Mouse (Mus musculus) ZHBTc4 (cell line): Measurements from ENCODE around the gene Gm45716.

ENCODE experiments used
- DNase-seq: peaks from one replicate; pipeline ENCODE4 v3.0.0-alpha.2; 2011; ENCODE audit warnings: low read depth, low spot score

Gene Gm45716

DNA sequence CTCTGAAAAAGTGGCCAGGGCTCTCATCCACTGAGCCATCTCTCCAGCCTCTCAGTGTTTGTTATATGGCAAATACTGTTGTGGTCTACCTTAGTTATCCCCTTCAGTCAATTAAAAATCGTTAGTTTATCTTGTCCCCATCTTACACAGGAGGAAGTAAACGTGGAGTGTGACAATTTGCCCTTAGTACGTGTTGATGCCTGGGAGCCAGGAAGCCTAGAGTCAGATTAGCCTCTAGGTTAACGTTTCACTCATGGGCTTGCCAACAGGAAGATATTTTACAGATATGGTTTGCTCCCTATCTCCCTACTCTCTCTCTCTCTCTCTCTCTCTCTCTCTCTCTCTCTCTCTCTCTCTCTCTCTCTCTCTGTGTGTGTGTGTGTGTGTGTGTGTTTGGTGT lies 95.7 kb downstream of the Gm45716 start:
- no peak for DNase-seq

DNA sequence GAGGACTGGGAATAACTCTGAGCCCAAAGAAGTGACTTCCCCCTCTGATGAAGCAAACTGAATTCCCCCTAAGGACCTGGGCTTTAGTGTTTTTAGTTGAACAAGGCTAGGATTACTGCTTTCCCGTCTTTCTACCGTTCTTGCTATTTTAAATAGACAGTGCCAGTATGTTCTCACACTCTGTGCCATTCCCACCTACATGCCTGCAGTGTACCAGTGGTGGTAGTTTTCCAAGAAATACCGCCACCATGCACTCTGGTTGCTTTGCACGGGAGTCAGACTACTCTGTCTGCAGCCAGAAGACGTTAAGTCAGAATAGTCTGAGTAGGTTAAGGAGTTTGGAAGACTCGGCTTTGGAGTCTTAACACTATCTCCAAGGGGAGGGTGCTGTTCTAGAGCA lies 96.1 kb downstream of the Gm45716 start:
- DNase-seq = no peak

DNA sequence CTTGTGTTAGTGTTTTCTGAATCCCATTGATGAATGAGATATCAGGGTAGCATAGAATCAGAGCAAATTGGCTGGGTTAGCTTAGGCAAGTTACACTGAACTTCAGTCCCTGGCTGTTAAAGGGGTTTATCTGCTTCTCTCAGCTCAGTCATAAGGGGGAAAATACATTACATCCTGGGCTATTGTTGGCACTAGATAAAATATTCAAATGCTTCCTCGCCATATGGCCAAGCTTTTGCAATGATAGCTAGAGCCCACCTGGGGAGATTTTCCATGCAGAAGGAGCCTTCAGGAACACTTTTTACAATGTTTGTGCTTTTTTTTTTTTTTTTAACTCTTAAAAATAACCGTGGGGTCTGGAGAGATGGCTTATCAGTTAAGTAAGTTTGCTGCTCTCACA lies 96.6 kb downstream of the Gm45716 start:
- no peak for DNase-seq

DNA sequence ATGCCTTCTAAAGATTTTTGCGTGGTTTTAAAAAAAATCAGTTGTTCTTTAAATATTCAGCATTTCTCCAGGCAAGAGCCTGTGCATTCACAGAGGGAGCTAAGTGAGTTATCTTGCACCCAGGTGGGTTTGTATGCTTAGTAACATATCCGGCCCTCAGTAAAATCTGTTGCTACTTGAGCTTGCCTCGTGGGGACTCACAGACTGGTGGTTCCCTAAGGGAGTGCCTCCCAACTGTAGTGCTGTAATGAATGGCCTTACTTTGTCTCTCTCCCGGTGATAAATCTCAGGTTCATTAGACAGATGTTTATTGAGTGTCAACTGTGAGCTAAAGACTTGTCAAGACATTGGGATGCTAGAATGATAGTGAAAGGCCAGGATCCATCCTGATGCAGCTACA lies 97.1 kb downstream of the Gm45716 start:
- no peak for DNase-seq

- DNase-seq = no peak
Observed at GRCm38 (mm10) chr11:90286550-90287154, 99.2 kb downstream of the Gm45716 start.

GRCm38 (mm10) chr11:90291156-90291555 lies 103.7 kb downstream of the Gm45716 start:
- DNase-seq = no peak

- DNase-seq = no peak
Observed at GRCm38 (mm10) chr11:90292766-90293165, 105.3 kb downstream of the Gm45716 start.

- DNase-seq = no peak
Observed at GRCm38 (mm10) chr11:90294622-90295021, 107.1 kb downstream of the Gm45716 start.
